12 mouse cellular contexts compared by ENCODE assay signal in the genomic region with DNA sequence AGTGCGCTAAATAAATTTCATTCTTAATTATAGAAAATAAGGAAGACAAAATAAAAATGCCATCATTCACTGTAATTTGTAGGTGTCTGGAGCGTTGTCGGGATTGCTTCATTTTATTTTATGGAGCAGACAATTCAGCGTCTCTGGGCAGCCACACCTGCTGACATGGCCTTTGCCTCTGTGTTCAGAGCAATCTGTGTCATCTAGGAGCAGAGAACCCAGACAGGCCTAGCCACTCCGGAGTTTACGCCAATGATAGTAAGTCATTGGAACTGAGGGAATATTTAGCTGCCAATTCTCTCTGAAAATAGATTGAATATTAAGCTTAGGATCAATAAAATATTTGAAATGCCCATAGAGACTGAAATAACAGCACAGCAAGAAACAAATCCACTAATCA.
"Had no signal": no experiment of that assay in that cellular context is flagged by ENCODE, and none has a peak within 500 bp of the region (broad histone marks: within the 10 kb centered on the region; RNA-seq: fewer than 3 reads in every experiment).

No protein-coding gene starts in this region.

- H3K36me3 ChIP-seq: liver, embryonic 13.5 days; lung, embryonic 15.5 days; midbrain, embryonic 15.5 days had no signal

- H3K27me3 ChIP-seq: liver, embryonic 13.5 days; lung, embryonic 15.5 days; midbrain, embryonic 15.5 days had no signal

- H3K4me3 ChIP-seq: liver, embryonic 13.5 days; lung, embryonic 15.5 days; megakaryocyte, embryonic 14.5 days; midbrain, embryonic 15.5 days had no signal

- DNase-seq: kidney, adult 8-10 months; kidney, postnatal 36 days; layer of hippocampus, adult 9-11 months; liver, embryonic 13.5 days; liver, postnatal 0 days; lung, postnatal 14 days had no signal

- H3K9ac ChIP-seq: liver, embryonic 13.5 days; liver, postnatal 0 days; lung, embryonic 15.5 days; midbrain, embryonic 15.5 days had no signal

- ATAC-seq: liver, postnatal 0 days; midbrain, embryonic 15.5 days had no signal

- H3K9me3 ChIP-seq: liver, embryonic 13.5 days; lung, embryonic 15.5 days; midbrain, embryonic 15.5 days had no signal

- H3K4me2 ChIP-seq: liver, embryonic 13.5 days; lung, embryonic 15.5 days; midbrain, embryonic 11.5 days; midbrain, embryonic 15.5 days had no signal

- H3K4me1 ChIP-seq: liver, embryonic 13.5 days; lung, embryonic 15.5 days had no signal

- H3K27ac ChIP-seq: liver, embryonic 13.5 days; lung, embryonic 15.5 days; macrophage; midbrain, embryonic 15.5 days; stomach, postnatal 0 days had no signal
